Mouse (Mus musculus) lung, embryonic 15.5 days (tissue): Measurements from ENCODE around the gene Msto1. TPM values are rescaled to one million over a fixed set of nuclear protein-coding genes. Genes with fewer than 3 reads are reported as not detected.
"Not testable (repeated sequence)": the region's sequence is repeated elsewhere in the genome, so short reads cannot be mapped to it uniquely, and the experiment has no call there.

ENCODE experiments used
- ATAC-seq: fragments of 200-750 bp; cut with Nextera tagmentation; 2 replicates; pipeline ENCODE4 v1.8.0; 2017; ENCODE audit warnings: moderate number of reproducible peaks, borderline replicate concordance; ENCODE audit not compliant: low FRiP score, low TSS enrichment; ENCODE audit errors: extremely low read depth
- H3K27ac ChIP-seq: fragments of 300-500 bp; sonication (generic); 2 replicates; pipeline ENCODE4 v1.5.1; 2015; ENCODE audit warnings: moderate library complexity, mild to moderate bottlenecking, inconsistent platforms
- H3K27me3 ChIP-seq: fragments of 300-500 bp; sonication (generic); 2 replicates; pipeline ENCODE4 v1.6.1; 2015; ENCODE audit warnings: inconsistent platforms
- H3K36me3 ChIP-seq: fragments of 300-500 bp; sonication (generic); 2 replicates; pipeline ENCODE4 v1.6.1; 2015; ENCODE audit warnings: inconsistent platforms
- H3K4me1 ChIP-seq: fragments of 300-500 bp; sonication (generic); 2 replicates; pipeline ENCODE4 v1.6.1; 2015; ENCODE audit warnings: inconsistent platforms
- H3K4me2 ChIP-seq: fragments of 300-500 bp; sonication (generic); 2 replicates; pipeline ENCODE4 v1.6.1; 2015; ENCODE audit warnings: inconsistent platforms, mild to moderate bottlenecking, moderate library complexity
- H3K4me3 ChIP-seq: fragments of 300-500 bp; sonication (generic); 2 replicates; pipeline ENCODE4 v1.5.1; 2015; ENCODE audit warnings: mild to moderate bottlenecking, inconsistent platforms
- H3K9ac ChIP-seq: fragments of 300-500 bp; sonication (generic); 2 replicates; pipeline ENCODE4 v1.6.1; 2015; ENCODE audit warnings: inconsistent platforms
- H3K9me3 ChIP-seq: fragments of 300-500 bp; sonication (generic); 2 replicates; pipeline ENCODE4 v1.6.1; 2016; ENCODE audit warnings: inconsistent platforms
- WGBS: fragments of 180-500 bp; shearing (Covaris S2); methylation state at CpG from one replicate; pipeline ENCODE4 v1.1.7; 2015; 5-methylcytosine and 5-hydroxymethylcytosine counted together
- polyA plus RNA-seq: library from polyadenylated mRNA; unstranded; fragments of >200 nt; fragmentation: Nextera tagmentation; extraction: Ambion mirVana; gene quantifications from 2 replicates; pipeline ENCODE4 v1.2.1, GENCODE M21; 2015

Msto1 gene
- polyA plus RNA-seq, 1 experiment from 2014 or later = 45.1 TPM

DNA sequence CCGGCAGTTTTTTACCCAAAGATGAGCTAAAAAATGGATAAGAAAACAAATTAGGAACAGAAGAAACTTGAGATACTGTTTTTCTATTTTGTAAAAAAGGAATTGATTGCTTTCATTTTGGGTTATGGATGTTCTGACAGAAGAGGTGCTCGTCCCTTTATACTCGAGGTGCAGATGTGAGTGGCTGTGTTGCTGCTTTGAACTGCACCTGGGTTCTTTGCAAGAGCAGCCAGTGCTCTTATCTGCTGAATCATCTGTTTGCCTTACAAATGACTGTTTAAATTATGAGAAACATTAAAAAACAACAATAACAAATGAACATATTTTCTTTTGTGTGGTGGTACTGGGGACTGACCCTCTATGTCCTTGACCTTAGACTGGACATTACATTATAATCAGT, 15.7 kb upstream of the Msto1 start:
- WGBS = 83% methylated on average over 3 of the region's 3 CpGs
- Histone ChIP-seq H3K4me1 (no peaks in the 10 kb centered on the region), H3K27me3 (no peaks in the 10 kb centered on the region), H3K4me3 (no peak overlapping the region), H3K9me3 (no peaks in the 10 kb centered on the region), H3K27ac (no peak overlapping the region), H3K4me2 (no peak overlapping the region), H3K9ac (no peak overlapping the region), H3K36me3 (peaks cover 96% of the 10 kb centered on the region)
- ATAC-seq = no peak

DNA sequence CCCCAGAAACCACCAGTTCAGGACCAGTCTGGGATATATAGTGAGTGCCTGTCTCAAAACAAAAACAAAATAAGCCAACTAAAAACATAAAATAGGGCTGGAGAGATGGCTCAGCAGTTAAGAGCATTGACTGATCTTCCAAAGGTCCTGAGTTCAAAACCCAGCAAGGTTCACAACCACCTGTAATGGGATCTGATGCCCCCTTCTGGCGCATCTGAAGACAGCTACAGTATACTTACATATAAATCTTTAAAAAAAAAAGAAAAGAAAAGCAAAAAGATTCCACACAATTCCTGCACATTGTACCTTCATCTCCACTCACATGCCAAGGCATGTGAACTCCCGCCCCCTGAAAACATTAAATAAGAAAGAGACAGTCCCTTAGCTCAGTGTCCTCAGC, 11.9 kb upstream of the Msto1 start:
- no peak overlapping the region for H3K4me2 ChIP-seq
- H3K9me3 ChIP-seq = no peaks in the 10 kb centered on the region
- H3K9ac ChIP-seq = no peak overlapping the region
- WGBS = 92% methylated on average over 2 of the region's 2 CpGs
- no peak overlapping the region for H3K4me3 ChIP-seq
- ATAC-seq = no peak
- no peaks in the 10 kb centered on the region for H3K4me1 ChIP-seq
- no peak overlapping the region for H3K27ac ChIP-seq
- peaks cover 96% of the 10 kb centered on the region for H3K36me3 ChIP-seq
- H3K27me3 ChIP-seq = no peaks in the 10 kb centered on the region

DNA sequence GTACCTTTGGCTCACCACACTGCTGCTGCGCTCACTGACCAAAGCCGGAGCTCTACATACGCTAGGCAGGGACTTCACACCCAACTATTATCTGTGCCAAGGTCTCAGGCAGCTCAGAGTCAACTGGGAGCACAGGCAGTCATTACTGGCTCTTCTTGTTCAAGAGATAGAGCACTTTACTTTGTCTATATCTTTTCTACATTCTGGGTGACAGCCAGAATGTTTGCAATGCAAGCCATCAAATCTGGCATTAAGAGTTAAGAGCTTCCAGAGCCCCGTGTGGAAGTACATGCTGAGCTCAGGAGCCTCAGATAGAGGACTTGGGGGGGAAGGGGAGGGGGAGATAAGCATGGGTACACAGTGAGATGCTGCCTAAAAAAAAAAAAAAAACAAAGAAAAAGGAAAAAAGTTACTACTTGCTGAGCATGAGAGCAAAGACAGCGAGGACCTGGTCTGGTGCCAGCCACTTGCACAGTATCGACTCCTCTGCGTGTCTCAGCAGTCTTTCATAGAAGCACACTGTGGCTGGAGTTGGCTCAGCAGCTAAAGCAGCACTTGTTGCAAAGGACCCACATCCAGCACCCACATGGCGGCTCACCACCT, 10.3 kb upstream of the Msto1 start:
- Histone ChIP-seq H3K27me3 (no peaks in the 10 kb centered on the region), H3K9ac (no peak overlapping the region), H3K4me2 (no peak overlapping the region), H3K4me3 (no peak overlapping the region), H3K4me1 (no peaks in the 10 kb centered on the region), H3K36me3 (peaks cover 82% of the 10 kb centered on the region), H3K9me3 (no peaks in the 10 kb centered on the region), H3K27ac (no peak overlapping the region)
- no peak for ATAC-seq
- 82% methylated on average over 8 of the region's 8 CpGs for WGBS

DNA sequence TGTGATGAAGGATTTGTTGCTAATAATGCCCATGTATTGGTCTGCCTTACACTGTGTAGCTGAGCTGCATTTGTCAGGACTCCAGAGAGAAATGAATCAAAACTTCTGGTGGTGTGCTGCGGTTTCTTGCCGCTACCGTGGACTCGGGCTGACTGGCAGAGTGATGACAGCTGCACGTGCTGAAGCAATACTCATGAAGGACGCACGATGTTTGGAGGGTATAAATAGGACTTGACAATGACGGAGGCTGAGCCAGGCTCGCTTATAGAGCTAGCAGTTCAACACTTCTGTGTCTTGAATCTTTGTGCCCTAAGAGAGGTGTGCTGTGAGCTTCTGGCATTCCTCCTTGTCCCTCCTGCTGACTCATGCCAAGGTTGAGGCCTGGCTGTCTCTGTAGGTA, 7.6 kb upstream of the Msto1 start:
- Histone ChIP-seq H3K9ac (no peak overlapping the region), H3K36me3 (peaks cover 55% of the 10 kb centered on the region), H3K27me3 (no peaks in the 10 kb centered on the region), H3K4me1 (no peaks in the 10 kb centered on the region), H3K4me2 (no peak overlapping the region), H3K4me3 (no peak overlapping the region), H3K9me3 (no peaks in the 10 kb centered on the region), H3K27ac (no peak overlapping the region)
- WGBS = 94% methylated on average over 9 of the region's 9 CpGs
- ATAC-seq = no peak

DNA sequence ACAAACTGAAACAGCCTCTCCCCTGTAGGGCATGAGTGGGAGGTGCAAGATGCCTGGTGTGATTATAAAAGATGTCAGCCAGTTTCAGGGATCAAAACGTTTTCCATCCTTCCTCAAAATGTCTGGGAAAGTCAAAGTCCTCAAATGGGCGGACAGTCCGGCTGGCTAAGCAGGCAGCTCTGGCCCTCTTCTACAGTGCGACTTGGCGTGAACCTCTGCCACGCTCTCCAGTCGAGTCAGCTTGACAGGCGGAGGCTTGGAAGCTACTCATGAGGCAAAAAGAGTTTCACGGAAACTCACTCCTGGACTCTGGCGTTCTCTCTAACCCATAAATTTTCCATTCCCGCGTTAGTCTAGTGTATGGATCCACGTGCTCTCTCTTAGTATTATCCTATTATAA, 5.2 kb upstream of the Msto1 start:
- Histone ChIP-seq H3K36me3 (peaks cover 32% of the 10 kb centered on the region), H3K4me3 (no peak overlapping the region), H3K4me2 (no peak overlapping the region), H3K9me3 (no peaks in the 10 kb centered on the region), H3K4me1 (peaks cover 6% of the 10 kb centered on the region), H3K27ac (no peak overlapping the region), H3K9ac (no peak overlapping the region), H3K27me3 (no peaks in the 10 kb centered on the region)
- WGBS = 72% methylated on average over 13 of the region's 13 CpGs
- no peak for ATAC-seq

DNA sequence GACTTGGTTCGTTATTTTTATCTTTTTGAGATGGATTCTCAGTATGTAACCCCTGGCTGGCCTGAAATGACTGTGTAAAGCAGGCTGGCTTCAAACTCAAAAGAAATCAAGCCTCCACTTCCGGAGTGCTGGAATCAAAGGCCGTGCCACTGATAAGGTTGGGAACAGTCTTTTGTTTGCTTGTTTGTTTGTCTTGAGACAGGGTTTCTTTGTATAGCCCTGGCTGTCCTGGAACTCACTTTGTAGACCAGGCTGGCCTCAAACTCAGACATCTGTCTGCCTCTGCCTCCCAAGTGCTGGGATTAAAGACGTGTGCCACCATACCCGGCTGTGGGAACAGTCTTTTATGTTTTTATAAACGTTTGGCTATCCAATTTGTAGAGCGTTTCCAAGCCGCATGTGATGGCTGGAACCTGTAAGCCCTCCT, 598 bp upstream of the Msto1 start:
- Histone ChIP-seq H3K4me2 (peak overlapping the region; percentile 64), H3K27me3 (no peaks in the 10 kb centered on the region), H3K27ac (peak overlapping the region; percentile 88), H3K9ac (peak overlapping the region; percentile 67), H3K4me1 (peaks cover 13% of the 10 kb centered on the region), H3K4me3 (peak overlapping the region; percentile 68), H3K36me3 (peaks cover 28% of the 10 kb centered on the region), H3K9me3 (no peaks in the 10 kb centered on the region)
- ATAC-seq = no peak
- WGBS = 19% methylated on average over 8 of the region's 8 CpGs

DNA sequence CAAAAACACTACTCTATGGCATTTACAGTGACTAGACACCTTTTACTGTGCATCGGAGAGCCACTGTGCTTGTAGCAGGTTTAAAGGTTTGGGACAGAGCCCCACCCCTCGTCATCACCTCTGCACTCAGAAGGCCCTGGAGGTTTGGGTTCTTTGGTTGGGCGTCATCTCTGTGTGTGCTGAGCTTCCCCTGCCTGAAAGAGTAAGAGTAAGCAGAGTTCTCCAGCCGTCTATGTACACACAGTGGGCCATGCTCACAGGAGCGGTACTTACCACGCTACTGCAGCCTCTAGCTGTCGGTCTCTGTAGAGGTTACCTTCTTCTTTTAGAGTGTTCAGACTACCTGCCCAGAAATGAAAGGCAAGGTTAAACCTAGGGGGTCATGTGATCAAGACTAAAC, 1.2 kb downstream of the Msto1 start:
- no peaks in the 10 kb centered on the region for H3K27me3 ChIP-seq
- no peak for ATAC-seq
- no peak overlapping the region for H3K9ac ChIP-seq
- H3K9me3 ChIP-seq = no peaks in the 10 kb centered on the region
- H3K4me1 ChIP-seq = peaks cover 13% of the 10 kb centered on the region
- H3K4me2 ChIP-seq = peak overlapping the region; percentile 64
- H3K4me3 ChIP-seq = 0 out of 2 replicates have a peak overlapping the region, but pooled peaks have one; percentile 68
- peaks cover 43% of the 10 kb centered on the region for H3K36me3 ChIP-seq
- no peak overlapping the region for H3K27ac ChIP-seq
- WGBS = 76% methylated on average over 7 of the region's 7 CpGs

DNA sequence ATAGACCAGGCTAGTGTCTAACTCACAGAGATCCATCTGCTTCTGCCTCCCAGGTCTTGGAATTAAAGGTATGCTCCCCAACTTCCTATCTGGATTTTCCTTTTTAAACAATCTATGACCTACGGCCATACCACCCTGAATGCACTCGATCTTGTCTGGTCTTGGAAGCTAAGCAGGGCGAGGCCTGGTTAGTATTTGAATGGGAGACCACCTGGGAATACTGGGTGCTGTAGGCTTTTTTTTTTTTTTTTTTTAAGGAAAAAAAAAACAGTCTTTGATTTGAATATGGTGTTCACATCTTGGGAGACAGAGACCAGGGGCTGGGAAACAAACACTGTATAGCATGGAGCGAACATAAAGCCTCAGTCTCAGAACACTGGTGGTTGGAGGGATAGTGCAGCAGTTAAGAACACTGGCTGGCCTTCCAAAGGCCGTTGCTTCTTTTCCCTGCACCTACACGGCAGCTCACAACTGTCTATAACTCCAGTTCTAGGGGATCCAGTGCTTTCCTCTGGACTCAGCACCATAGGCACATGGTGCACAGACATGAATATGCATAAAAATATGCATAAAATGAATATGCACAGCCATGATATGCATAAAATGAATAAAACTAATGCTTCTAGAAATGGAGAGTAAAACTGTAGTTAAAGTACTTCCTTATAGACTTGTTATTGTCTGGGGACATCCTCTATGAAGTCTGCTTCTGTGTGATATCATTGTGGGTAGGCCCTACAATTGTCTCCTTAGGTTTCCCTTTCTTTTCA, 7.2 kb downstream of the Msto1 start:
- Histone ChIP-seq H3K27ac (no peak overlapping the region), H3K9me3 (no peaks in the 10 kb centered on the region), H3K4me2 (no peak overlapping the region), H3K4me3 (no peak overlapping the region), H3K36me3 (peaks cover 88% of the 10 kb centered on the region), H3K4me1 (no peaks in the 10 kb centered on the region), H3K9ac (no peak overlapping the region), H3K27me3 (no peaks in the 10 kb centered on the region)
- no peak for ATAC-seq
- WGBS = 80% methylated on average over 6 of the region's 6 CpGs

DNA sequence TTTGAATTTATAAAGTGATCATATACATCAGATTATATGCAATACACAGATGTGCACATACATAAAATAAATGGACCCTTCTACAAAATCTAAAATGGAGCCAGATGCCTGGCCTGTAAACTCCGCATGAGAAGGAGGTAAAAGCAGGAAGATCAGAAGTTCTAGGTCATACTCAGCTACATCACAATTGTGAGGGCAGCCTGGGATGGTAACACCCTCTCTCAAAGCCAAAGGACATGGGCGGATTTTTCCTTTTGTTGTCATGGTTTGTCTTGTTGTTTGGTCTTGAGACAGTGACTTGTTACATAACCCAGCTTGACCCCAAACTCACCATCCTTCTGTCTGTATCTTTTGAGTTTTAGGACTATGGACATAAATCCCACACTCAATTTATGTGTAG, 8.1 kb downstream of the Msto1 start:
- no peak overlapping the region for H3K27ac ChIP-seq
- no peak overlapping the region for H3K9ac ChIP-seq
- H3K4me3 ChIP-seq = no peak overlapping the region
- no peaks in the 10 kb centered on the region for H3K4me1 ChIP-seq
- H3K9me3 ChIP-seq = no peaks in the 10 kb centered on the region
- H3K36me3 ChIP-seq = peaks cover 86% of the 10 kb centered on the region
- H3K27me3 ChIP-seq = no peaks in the 10 kb centered on the region
- no peak overlapping the region for H3K4me2 ChIP-seq
- WGBS = 79% methylated on average over 2 of the region's 2 CpGs
- no peak for ATAC-seq

DNA sequence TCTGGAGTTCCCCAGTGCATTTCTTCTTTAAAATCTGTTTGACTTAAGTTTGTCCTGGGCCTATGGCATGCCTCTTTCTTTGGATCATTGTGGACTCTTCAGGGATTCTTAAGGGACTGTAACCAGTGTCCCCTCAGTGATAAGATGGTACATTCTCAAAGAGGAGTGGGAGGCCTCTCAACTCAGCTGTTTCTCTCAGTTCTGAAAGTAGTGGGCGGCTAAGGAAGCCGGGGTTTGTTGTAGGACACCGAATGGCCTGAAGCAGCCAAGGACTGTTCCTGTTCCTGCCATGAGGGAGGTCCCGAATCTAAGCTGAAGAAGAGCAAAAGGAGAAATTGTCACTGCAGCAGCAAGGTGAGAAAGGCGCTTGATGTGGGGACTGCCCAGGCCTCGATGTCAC, 8.6 kb downstream of the Msto1 start:
- H3K9ac ChIP-seq = no peak overlapping the region
- no peaks in the 10 kb centered on the region for H3K4me1 ChIP-seq
- H3K27me3 ChIP-seq = no peaks in the 10 kb centered on the region
- no peak overlapping the region for H3K4me2 ChIP-seq
- no peak for ATAC-seq
- peaks cover 83% of the 10 kb centered on the region for H3K36me3 ChIP-seq
- H3K9me3 ChIP-seq = no peaks in the 10 kb centered on the region
- H3K27ac ChIP-seq = no peak overlapping the region
- 82% methylated on average over 6 of the region's 6 CpGs for WGBS
- no peak overlapping the region for H3K4me3 ChIP-seq

DNA sequence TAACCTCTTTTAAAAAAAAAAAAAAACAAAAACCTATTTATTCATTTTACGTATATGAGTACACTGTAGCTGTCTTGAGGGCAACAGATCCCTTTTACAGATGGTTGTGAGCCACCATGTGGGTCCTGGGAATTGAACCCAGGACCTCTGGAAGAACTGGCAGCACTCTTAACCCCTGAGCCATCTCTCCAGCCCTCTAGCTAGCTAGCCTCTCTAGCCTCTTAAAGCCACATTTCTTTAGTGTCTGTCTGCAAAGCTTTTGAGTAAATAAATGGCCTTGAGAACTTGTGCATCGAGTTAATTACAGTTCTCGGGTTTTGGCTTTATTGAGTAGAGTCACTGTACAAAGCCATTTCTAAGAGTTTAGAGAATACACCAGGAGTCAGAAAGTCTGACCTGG, 9.0 kb downstream of the Msto1 start:
- ATAC-seq = no peak
- WGBS = 83% methylated on average over 3 of the region's 3 CpGs
- Histone ChIP-seq H3K4me2 (no peak overlapping the region), H3K27me3 (no peaks in the 10 kb centered on the region), H3K27ac (no peak overlapping the region), H3K4me3 (no peak overlapping the region), H3K9ac (no peak overlapping the region), H3K9me3 (no peaks in the 10 kb centered on the region), H3K4me1 (no peaks in the 10 kb centered on the region), H3K36me3 (peaks cover 79% of the 10 kb centered on the region)

DNA sequence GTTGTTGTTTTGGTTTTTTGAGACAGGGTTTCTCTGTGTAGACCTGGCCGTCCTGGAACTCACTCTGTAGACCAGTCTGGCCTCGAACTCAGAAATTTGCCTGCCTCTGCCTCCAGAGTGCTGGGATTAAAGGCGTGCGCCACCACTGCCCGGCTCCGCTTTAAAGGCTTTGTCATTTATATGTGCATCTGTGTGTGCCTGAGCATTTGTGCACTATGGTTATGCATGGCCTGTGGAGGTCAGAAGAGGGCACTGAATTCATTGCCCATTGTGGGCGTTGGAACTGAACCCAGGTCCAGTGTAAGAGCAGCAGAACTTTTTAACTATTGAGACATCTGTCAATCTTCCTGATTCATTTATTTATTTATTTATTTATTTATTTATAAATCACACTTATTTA, 20.8 kb downstream of the Msto1 start:
- H3K27me3 ChIP-seq, ATAC-seq, H3K4me2 ChIP-seq, H3K9me3 ChIP-seq, H3K27ac ChIP-seq, H3K9ac ChIP-seq, H3K4me3 ChIP-seq, H3K4me1 ChIP-seq: not testable (repeated sequence)
- peaks cover 18% of the 10 kb centered on the region for H3K36me3 ChIP-seq
- 90% methylated on average over 7 of the region's 7 CpGs for WGBS
